Mouse (Mus musculus) G1E (cell line): ENCODE results near the gene Olfr54.

Experiments
- CTCF ChIP-seq: IDR thresholded peaks from 2 replicates; pipeline ENCODE4 v1.5.1; 2012; ENCODE audit warnings: low read depth, low read length, inconsistent platforms, mixed read lengths
- GATA1 ChIP-seq: IDR thresholded peaks from 2 replicates; pipeline ENCODE4 v1.6.1; 2012; ENCODE audit warnings: borderline replicate concordance, low read length, inconsistent platforms, mixed read lengths
- POLR2AphosphoS5 ChIP-seq: IDR thresholded peaks from 2 replicates; pipeline ENCODE4 v1.6.1; 2012; ENCODE audit warnings: low read depth, low read length, inconsistent platforms; ENCODE audit not compliant: insufficient replicate concordance
- TAL1 ChIP-seq: conservative IDR thresholded peaks from 2 replicates; pipeline ENCODE4 v1.6.1; 2012; ENCODE audit warnings: low read depth, low read length, inconsistent platforms, mixed read lengths

DNA sequence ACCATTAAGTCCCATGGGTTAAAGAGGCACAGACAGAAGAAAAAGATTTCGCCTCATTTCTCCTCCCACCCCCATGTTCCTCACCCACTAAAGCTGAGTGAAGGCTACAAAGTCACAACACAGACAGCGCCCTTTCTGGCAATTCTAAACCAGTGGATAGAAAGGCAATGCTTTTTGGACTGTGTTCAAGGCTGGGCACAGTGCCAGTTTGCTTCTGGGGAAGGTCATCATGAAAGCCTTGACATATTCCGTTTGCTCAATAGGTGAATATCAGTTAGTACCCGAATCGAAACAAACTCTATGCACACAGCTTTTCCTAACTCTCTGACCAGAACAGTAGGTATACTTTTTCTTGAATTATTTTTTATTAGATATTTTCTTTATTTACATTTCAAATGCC, 2.2 kb upstream of the Olfr54 start:
- TF ChIP-seq CTCF (no peak), GATA1 (no peak), TAL1 (no peak), POLR2AphosphoS5 (no peak)
